Mouse (Mus musculus): ENCODE results near the gene Nfib. TPM values are rescaled to one million over a fixed set of nuclear protein-coding genes. Genes with fewer than 3 reads are reported as not detected.

The Nfib gene
- polyA plus RNA-seq, 1 experiment from 2014 or later: 263 TPM

- Histone ChIP-seq H3K4me1 (replicated peaks; ENCODE audit: control insufficient read depth, insufficient read depth, low read length) (peaks cover 23% of the 10 kb centered on the region), H3K4me3 (replicated peaks; ENCODE audit: low read length) (no peak overlapping the region), H3K9ac (replicated peaks; ENCODE audit: low read depth, low read length) (no peak overlapping the region), H3K27ac (ENCODE audit: low read length) (no peak overlapping the region), H3K36me3 (ENCODE audit: control insufficient read depth, insufficient read depth) (no peaks in the 10 kb centered on the region), H3K27me3 (replicated peaks; ENCODE audit: control insufficient read depth, insufficient read depth, low read length) (no peaks in the 10 kb centered on the region), H3K4me2 (ENCODE audit: low read length) (no peak overlapping the region), H3K9me3 (ENCODE audit: control insufficient read depth, low read length) (no peaks in the 10 kb centered on the region)
- no peak for ATAC-seq
These were observed 325.0 kb downstream of the Nfib start for GRCm38 (mm10) chr4:82380578-82380977.

DNA sequence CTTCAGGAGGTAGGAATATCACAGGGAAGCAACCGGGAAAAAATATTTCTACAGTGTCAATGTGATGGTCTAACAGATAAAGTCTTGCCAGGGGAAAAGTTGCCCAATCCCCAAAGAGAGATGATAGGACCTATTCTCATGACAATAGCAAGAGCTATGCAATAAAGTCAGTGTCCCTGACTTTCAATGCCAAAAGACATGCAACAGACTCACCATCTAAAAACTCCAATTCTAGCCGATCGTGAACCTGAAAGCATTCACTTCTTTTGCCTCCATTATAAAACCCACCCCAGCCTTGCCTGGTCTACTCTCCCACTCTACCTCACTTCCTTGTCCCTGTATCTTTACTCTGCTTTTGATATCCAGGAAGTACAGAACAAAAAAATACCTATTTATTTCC is 327.5 kb downstream of the Nfib start:
- no peaks in the 10 kb centered on the region for H3K36me3 ChIP-seq (ENCODE audit: control insufficient read depth, insufficient read depth)
- H3K9ac ChIP-seq (replicated peaks; ENCODE audit: low read depth, low read length): no peak overlapping the region
- ATAC-seq: no peak
- H3K9me3 ChIP-seq (ENCODE audit: control insufficient read depth, low read length): no peaks in the 10 kb centered on the region
- WGBS: 97% methylated on average over 3 of the region's 3 CpGs
- H3K4me1 ChIP-seq (replicated peaks; ENCODE audit: control insufficient read depth, insufficient read depth, low read length): no peaks in the 10 kb centered on the region; the same call in 1 of the 2 replicates
- H3K4me2 ChIP-seq (ENCODE audit: low read length): no peak overlapping the region
- no peak overlapping the region for H3K4me3 ChIP-seq (replicated peaks; ENCODE audit: low read length)
- no peak overlapping the region for H3K27ac ChIP-seq (ENCODE audit: low read length)
- no peaks in the 10 kb centered on the region for H3K27me3 ChIP-seq (replicated peaks; ENCODE audit: control insufficient read depth, insufficient read depth, low read length)

DNA sequence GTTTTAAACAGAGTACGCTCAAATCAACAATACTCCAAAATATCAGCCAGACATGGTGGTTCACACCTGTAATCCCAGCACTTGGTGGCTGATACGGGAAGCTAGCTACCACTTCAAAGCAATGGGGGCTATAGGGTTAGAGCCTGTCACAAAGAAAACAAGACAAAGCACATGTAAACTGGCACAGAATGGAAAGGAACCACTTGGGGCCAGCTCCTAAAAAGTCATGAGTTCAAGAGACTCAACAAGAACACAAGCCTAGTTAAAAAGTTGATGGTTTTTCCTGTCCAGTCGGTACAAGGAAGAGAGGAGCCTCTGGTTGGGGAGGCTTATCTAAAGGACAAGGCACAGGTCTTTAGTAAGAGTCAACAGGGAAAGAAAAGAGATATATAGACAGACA is 327.9 kb downstream of the Nfib start:
- Histone ChIP-seq H3K4me3 (replicated peaks; ENCODE audit: low read length) (no peak overlapping the region), H3K36me3 (ENCODE audit: control insufficient read depth, insufficient read depth) (no peaks in the 10 kb centered on the region), H3K9ac (replicated peaks; ENCODE audit: low read depth, low read length) (no peak overlapping the region), H3K27ac (ENCODE audit: low read length) (no peak overlapping the region), H3K4me1 (replicated peaks; ENCODE audit: control insufficient read depth, insufficient read depth, low read length) (no peaks in the 10 kb centered on the region; the same call in 1 of the 2 replicates), H3K4me2 (ENCODE audit: low read length) (no peak overlapping the region), H3K27me3 (replicated peaks; ENCODE audit: control insufficient read depth, insufficient read depth, low read length) (no peaks in the 10 kb centered on the region), H3K9me3 (ENCODE audit: control insufficient read depth, low read length) (no peaks in the 10 kb centered on the region)
- no peak for ATAC-seq
- 83% methylated on average over 3 of the region's 3 CpGs for WGBS

GRCm38 (mm10) chr4:82374560-82374959 is 331.0 kb downstream of the Nfib start:
- no peaks in the 10 kb centered on the region for H3K9me3 ChIP-seq (ENCODE audit: control insufficient read depth, low read length)
- H3K27ac ChIP-seq (ENCODE audit: low read length): no peak overlapping the region
- H3K4me1 ChIP-seq (replicated peaks; ENCODE audit: control insufficient read depth, insufficient read depth, low read length): 0 out of 2 replicates have a peak, but pooled peaks cover under 1% of the 10 kb centered on the region
- no peak overlapping the region for H3K9ac ChIP-seq (replicated peaks; ENCODE audit: low read depth, low read length)
- no peak overlapping the region for H3K4me3 ChIP-seq (replicated peaks; ENCODE audit: low read length)
- no peak overlapping the region for H3K4me2 ChIP-seq (ENCODE audit: low read length)
- no peak for ATAC-seq
- H3K27me3 ChIP-seq (replicated peaks; ENCODE audit: control insufficient read depth, insufficient read depth, low read length): no peaks in the 10 kb centered on the region
- WGBS: 57% methylated on average over 5 of the region's 5 CpGs
- H3K36me3 ChIP-seq (ENCODE audit: control insufficient read depth, insufficient read depth): no peaks in the 10 kb centered on the region

GRCm38 (mm10) chr4:82372217-82372616 is 333.3 kb downstream of the Nfib start:
- Histone ChIP-seq H3K4me3 (replicated peaks; ENCODE audit: low read length) (no peak overlapping the region), H3K4me2 (ENCODE audit: low read length) (no peak overlapping the region), H3K4me1 (replicated peaks; ENCODE audit: control insufficient read depth, insufficient read depth, low read length) (0 out of 2 replicates have a peak, but pooled peaks cover 3% of the 10 kb centered on the region), H3K27me3 (replicated peaks; ENCODE audit: control insufficient read depth, insufficient read depth, low read length) (no peaks in the 10 kb centered on the region), H3K36me3 (ENCODE audit: control insufficient read depth, insufficient read depth) (no peaks in the 10 kb centered on the region), H3K27ac (ENCODE audit: low read length) (no peak overlapping the region), H3K9me3 (ENCODE audit: control insufficient read depth, low read length) (no peaks in the 10 kb centered on the region), H3K9ac (replicated peaks; ENCODE audit: low read depth, low read length) (no peak overlapping the region)
- ATAC-seq: no peak
- WGBS: 93% methylated on average over 4 of the region's 4 CpGs

GRCm38 (mm10) chr4:82371471-82371870 is 334.1 kb downstream of the Nfib start:
- H3K9ac ChIP-seq (replicated peaks; ENCODE audit: low read depth, low read length): no peak overlapping the region
- WGBS: 91% methylated on average over 4 of the region's 4 CpGs
- no peak overlapping the region for H3K4me2 ChIP-seq (ENCODE audit: low read length)
- H3K36me3 ChIP-seq (ENCODE audit: control insufficient read depth, insufficient read depth): no peaks in the 10 kb centered on the region
- no peak overlapping the region for H3K4me3 ChIP-seq (replicated peaks; ENCODE audit: low read length)
- no peaks in the 10 kb centered on the region for H3K27me3 ChIP-seq (replicated peaks; ENCODE audit: control insufficient read depth, insufficient read depth, low read length)
- H3K9me3 ChIP-seq (ENCODE audit: control insufficient read depth, low read length): no peaks in the 10 kb centered on the region
- 0 out of 2 replicates have a peak, but pooled peaks cover 3% of the 10 kb centered on the region for H3K4me1 ChIP-seq (replicated peaks; ENCODE audit: control insufficient read depth, insufficient read depth, low read length)
- no peak for ATAC-seq
- H3K27ac ChIP-seq (ENCODE audit: low read length): no peak overlapping the region

- no peaks in the 10 kb centered on the region for H3K36me3 ChIP-seq (ENCODE audit: control insufficient read depth, insufficient read depth)
- ATAC-seq: no peak
- no peak overlapping the region for H3K4me3 ChIP-seq (replicated peaks; ENCODE audit: low read length)
- H3K4me1 ChIP-seq (replicated peaks; ENCODE audit: control insufficient read depth, insufficient read depth, low read length): peaks cover 8% of the 10 kb centered on the region; the same call in 1 of the 2 replicates
- H3K4me2 ChIP-seq (ENCODE audit: low read length): no peak overlapping the region
- H3K9me3 ChIP-seq (ENCODE audit: control insufficient read depth, low read length): no peaks in the 10 kb centered on the region
- no peak overlapping the region for H3K9ac ChIP-seq (replicated peaks; ENCODE audit: low read depth, low read length)
- H3K27ac ChIP-seq (ENCODE audit: low read length): no peak overlapping the region
- 91% methylated on average over 6 of the region's 6 CpGs for WGBS
- H3K27me3 ChIP-seq (replicated peaks; ENCODE audit: control insufficient read depth, insufficient read depth, low read length): no peaks in the 10 kb centered on the region
These were observed 336.4 kb downstream of the Nfib start for GRCm38 (mm10) chr4:82369011-82369776.

GRCm38 (mm10) chr4:82368091-82368775 is 337.3 kb downstream of the Nfib start:
- Histone ChIP-seq H3K9me3 (ENCODE audit: control insufficient read depth, low read length) (no peaks in the 10 kb centered on the region), H3K9ac (replicated peaks; ENCODE audit: low read depth, low read length) (no peak overlapping the region), H3K4me2 (ENCODE audit: low read length) (no peak overlapping the region), H3K4me3 (replicated peaks; ENCODE audit: low read length) (no peak overlapping the region), H3K4me1 (replicated peaks; ENCODE audit: control insufficient read depth, insufficient read depth, low read length) (peaks cover 16% of the 10 kb centered on the region), H3K36me3 (ENCODE audit: control insufficient read depth, insufficient read depth) (no peaks in the 10 kb centered on the region), H3K27me3 (replicated peaks; ENCODE audit: control insufficient read depth, insufficient read depth, low read length) (no peaks in the 10 kb centered on the region), H3K27ac (ENCODE audit: low read length) (no peak overlapping the region)
- ATAC-seq: no peak
- WGBS: 50% methylated on average over 9 of the region's 9 CpGs

- no peaks in the 10 kb centered on the region for H3K36me3 ChIP-seq (ENCODE audit: control insufficient read depth, insufficient read depth)
- H3K4me3 ChIP-seq (replicated peaks; ENCODE audit: low read length): no peak overlapping the region
- 81% methylated on average over 4 of the region's 4 CpGs for WGBS
- ATAC-seq: no peak
- H3K27ac ChIP-seq (ENCODE audit: low read length): no peak overlapping the region
- H3K4me1 ChIP-seq (replicated peaks; ENCODE audit: control insufficient read depth, insufficient read depth, low read length): peaks cover 28% of the 10 kb centered on the region
- no peak overlapping the region for H3K4me2 ChIP-seq (ENCODE audit: low read length)
- no peaks in the 10 kb centered on the region for H3K27me3 ChIP-seq (replicated peaks; ENCODE audit: control insufficient read depth, insufficient read depth, low read length)
- no peaks in the 10 kb centered on the region for H3K9me3 ChIP-seq (ENCODE audit: control insufficient read depth, low read length)
- no peak overlapping the region for H3K9ac ChIP-seq (replicated peaks; ENCODE audit: low read depth, low read length)
These were observed 340.7 kb downstream of the Nfib start for GRCm38 (mm10) chr4:82364696-82365385.

Measured in forebrain, embryonic 16.5 days (tissue).